ENCODE assay signal across 8 mouse cellular contexts in the genomic region with DNA sequence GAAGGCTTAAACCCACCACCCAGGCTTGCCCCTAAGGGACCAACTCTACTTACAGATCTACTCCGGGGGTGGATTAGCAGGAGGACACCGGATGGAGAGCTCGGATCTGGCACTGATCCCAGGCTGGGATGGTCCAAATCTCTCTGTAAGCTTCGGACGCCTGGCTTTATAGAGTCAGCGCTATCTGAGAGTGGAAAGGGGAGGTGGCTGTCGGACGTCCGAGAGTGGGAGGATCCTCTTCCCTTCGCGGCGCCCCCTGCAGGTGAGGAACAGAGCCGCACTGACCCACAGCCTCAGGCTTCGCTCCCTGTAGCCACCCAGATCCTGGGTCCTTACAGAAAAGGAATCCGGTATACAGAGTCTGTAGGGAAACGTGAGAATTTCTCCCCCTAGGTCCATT. TPM values are rescaled to one million over a fixed set of nuclear protein-coding genes. Genes with fewer than 3 reads are reported as not detected.
DNase-seq lines count a peak whose midpoint lies in the region; ATAC-seq and TF ChIP-seq lines count a peak whose summit lies in the region.

A gene (minus strand): TSS at position 150 of the 400 bp plus-strand sequence.

- 5% methylated on average over 16 of the region's 16 CpGs for WGBS in forebrain, embryonic 13.5 days
- WGBS in large intestine, adult 2 months: 3% methylated on average over 16 of the region's 16 CpGs

- no peak for DNase-seq in Patski (ENCODE audit: low read depth, low spot score)
- DNase-seq in cerebellum, adult 11 months: peak; percentile 8
- peak; percentile 46 for DNase-seq in heart, postnatal 25 days (ENCODE audit: low spot score)
- DNase-seq in large intestine, adult 2 months (ENCODE audit: low read depth, low spot score): no peak
- DNase-seq in skeletal muscle tissue, adult 2 months (ENCODE audit: low read depth, low spot score): peak; percentile 62
- no peak for DNase-seq in frontal cortex, postnatal 36 days (ENCODE audit: low spot score in 2 of 2)

- ATAC-seq in Patski: no peak
- ATAC-seq in forebrain, embryonic 13.5 days: peak; percentile 41; the same call in 1 of the 2 replicates
- peak; percentile 94 for ATAC-seq in megakaryocyte progenitor cell, adult 5-6 weeks (replicated peaks; ENCODE audit: poor library complexity)

- POLR2A ChIA-PET in Patski (lab: Charles Lee): no interaction called here

- in situ Hi-C loops in Patski (cut with MboI; ENCODE audit: low pct_unique_long_range_greater_than_20kb): no loop called here

- H3K36me3 ChIP-seq in forebrain, embryonic 13.5 days (ENCODE audit: poor library complexity, severe bottlenecking): no peaks in the 10 kb centered on the region

- no peaks in the 10 kb centered on the region for H3K27me3 ChIP-seq in Patski
- H3K27me3 ChIP-seq in forebrain, embryonic 13.5 days: peaks cover 21% of the 10 kb centered on the region; the same call in 1 of the 2 replicates

- peak; percentile 50 for TF ChIP-seq CTCF in Patski (IDR thresholded peaks at IDR 0.05)

- no peaks in the 10 kb centered on the region for H3K9me3 ChIP-seq in forebrain, embryonic 13.5 days (replicated peaks)

- intact Hi-C loops in heart, postnatal 25 days (cut with DNase I): loop anchor here (2.0 kb wide), 1 partner anchor 54 kb away; no protein-coding TSS in a partner anchor

- CTCF ChIA-PET in Patski (lab: Charles Lee): no interaction called here

- peaks cover 18% of the 10 kb centered on the region for H3K4me1 ChIP-seq in forebrain, embryonic 13.5 days

- H3K4me3 ChIP-seq in forebrain, embryonic 13.5 days: peak within 1 kb of the TSS; percentile 24

- H3K27ac ChIP-seq in forebrain, embryonic 13.5 days: no peak within 1 kb of the TSS

- peak within 1 kb of the TSS; percentile 56 for H3K4me2 ChIP-seq in forebrain, embryonic 13.5 days

- H3K9ac ChIP-seq in forebrain, embryonic 13.5 days: peak within 1 kb of the TSS; percentile 46

RNA-seq across cellular contexts. Expression of the gene that starts here (rescaled TPM):
- polyA plus RNA-seq in Patski (2021): 0.04 TPM
- polyA plus RNA-seq in forebrain, embryonic 13.5 days (2015; fragmentation: Nextera tagmentation; extraction: Ambion mirVana): 0.05 and 0.18 TPM in 2 replicates
- 10 to 100 TPM; 19.5 to 30.0 TPM for total RNA-seq in heart, postnatal 25 days (2021)
- 60.5 and 127 TPM in 2 replicates for polyA plus RNA-seq in large intestine, adult 2 months (2012; rRNA removed)
- total RNA-seq in megakaryocyte progenitor cell, adult 5-6 weeks (2015): not detected in 2 replicates
- total RNA-seq in megakaryocyte progenitor cell, adult 5-6 weeks (2017): 0.04 and 0.07 TPM in 2 replicates

Comparison
In these comparisons a context has a peak if more than half of its experiments do, and no peak if none do; other contexts are left out.
1. RNA of the gene that starts here (total RNA-seq): 19.5 to 30.0 TPM in heart, postnatal 25 days; 0.04 to 0.07 TPM in megakaryocyte progenitor cell, adult 5-6 weeks; every median in the first group is over 10 times any median in the second.
2. RNA of the gene that starts here (polyA plus RNA-seq): 60.5 to 127 TPM in large intestine, adult 2 months; 0.05 to 0.18 TPM in forebrain, embryonic 13.5 days and 0.04 TPM in Patski (single experiment); every median in the first group is over 10 times any median in the second.
3. Peak in ATAC-seq, H3K4me3 ChIP-seq, H3K9ac ChIP-seq and H3K4me2 ChIP-seq in forebrain, embryonic 13.5 days; RNA of the gene not detected or under 1 TPM.
4. Peak in ATAC-seq in megakaryocyte progenitor cell, adult 5-6 weeks; RNA of the gene not detected or under 1 TPM.
5. DNase-seq: peak in cerebellum, adult 11 months (single experiment), heart, postnatal 25 days (single experiment) and skeletal muscle tissue, adult 2 months (single experiment); none in Patski (single experiment), large intestine, adult 2 months (single experiment) and frontal cortex, postnatal 36 days (0 of 2).